Mouse (Mus musculus): ENCODE data around the gene Scg3. TPM values are rescaled to one million over a fixed set of nuclear protein-coding genes. Genes with fewer than 3 reads are reported as not detected.
A peak's percentile ranks its signal among the peaks of the same experiment; 100 is the strongest.

Scg3 gene
- polyA plus RNA-seq, 1 experiment from 2014 or later = 8.5 TPM

DNA sequence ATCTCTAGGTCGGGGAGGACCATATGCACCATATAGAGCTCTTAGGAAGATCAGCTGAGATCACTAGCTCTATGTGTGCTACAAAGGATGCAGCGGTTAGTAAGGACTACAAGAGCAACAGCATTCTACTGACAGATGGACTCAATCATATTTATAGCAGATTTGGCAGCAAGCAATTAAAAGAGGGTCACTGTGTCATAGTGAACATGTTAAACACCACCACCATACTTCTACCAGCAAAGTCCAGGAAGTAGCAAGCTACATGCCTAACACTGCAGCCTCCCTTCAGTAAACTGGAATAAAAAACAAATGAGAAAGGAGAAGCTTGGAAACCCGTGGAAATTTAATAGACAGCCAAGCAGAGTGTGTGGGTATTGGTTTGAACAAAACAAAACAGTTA is 67.3 kb downstream of the Scg3 start:
- no peak overlapping the region for H3K4me3 ChIP-seq (ENCODE audit: low read length)
- H3K4me2 ChIP-seq (ENCODE audit: low read depth, low read length) = no peak overlapping the region
- H3K27me3 ChIP-seq (replicated peaks; ENCODE audit: control insufficient read depth, insufficient read depth, low read length) = no peaks in the 10 kb centered on the region
- WGBS = 66% methylated on average over 3 of the region's 3 CpGs
- no peaks in the 10 kb centered on the region for H3K36me3 ChIP-seq (ENCODE audit: control insufficient read depth, insufficient read depth, low read length)
- H3K4me1 ChIP-seq (ENCODE audit: control insufficient read depth, insufficient read depth, low read length) = no peaks in the 10 kb centered on the region
- no peak for ATAC-seq
- H3K9ac ChIP-seq (ENCODE audit: low read depth, low read length) = no peak overlapping the region
- H3K27ac ChIP-seq (ENCODE audit: low read length) = no peak overlapping the region
- H3K9me3 ChIP-seq (ENCODE audit: control insufficient read depth, low read length) = peaks cover 3% of the 10 kb centered on the region; the same call in 1 of the 2 replicates

- Histone ChIP-seq H3K36me3 (ENCODE audit: control insufficient read depth, insufficient read depth, low read length) (no peaks in the 10 kb centered on the region), H3K9me3 (ENCODE audit: control insufficient read depth, low read length) (no peaks in the 10 kb centered on the region), H3K4me3 (ENCODE audit: low read length) (peak within 1 kb of the TSS; percentile 74), H3K9ac (ENCODE audit: low read depth, low read length) (peak within 1 kb of the TSS; percentile 60), H3K4me1 (ENCODE audit: control insufficient read depth, insufficient read depth, low read length) (peaks cover 5% of the 10 kb centered on the region; the same call in 1 of the 2 replicates), H3K4me2 (ENCODE audit: low read depth, low read length) (peak within 1 kb of the TSS; percentile 97), H3K27ac (ENCODE audit: low read length) (no peak within 1 kb of the TSS), H3K27me3 (replicated peaks; ENCODE audit: control insufficient read depth, insufficient read depth, low read length) (peaks cover 7% of the 10 kb centered on the region; the same call in 1 of the 2 replicates)
- WGBS = under 1% methylated on average over 73 of the region's 74 CpGs
- peak; percentile 95 for ATAC-seq
Measured at GRCm38 (mm10) chr9:75610571-75611493, 73.0 kb downstream of the Scg3 start, which contains the start of gene Tmod2. Gene Tmod2, minus strand, starts transcription at chr9:75611325.

- H3K27ac ChIP-seq (ENCODE audit: low read length) = no peak overlapping the region
- ATAC-seq = no peak
- H3K9me3 ChIP-seq (ENCODE audit: control insufficient read depth, low read length) = no peaks in the 10 kb centered on the region
- H3K36me3 ChIP-seq (ENCODE audit: control insufficient read depth, insufficient read depth, low read length) = no peaks in the 10 kb centered on the region
- peaks cover 5% of the 10 kb centered on the region; the same call in 1 of the 2 replicates for H3K4me1 ChIP-seq (ENCODE audit: control insufficient read depth, insufficient read depth, low read length)
- peak overlapping the region; percentile 74 for H3K4me3 ChIP-seq (ENCODE audit: low read length)
- H3K9ac ChIP-seq (ENCODE audit: low read depth, low read length) = no peak overlapping the region
- WGBS = 25% methylated on average over 16 of the region's 16 CpGs
- H3K27me3 ChIP-seq (replicated peaks; ENCODE audit: control insufficient read depth, insufficient read depth, low read length) = peaks cover 7% of the 10 kb centered on the region; the same call in 1 of the 2 replicates
- H3K4me2 ChIP-seq (ENCODE audit: low read depth, low read length) = peak overlapping the region; percentile 97
Measured at GRCm38 (mm10) chr9:75609965-75610364, 73.9 kb downstream of the Scg3 start.

DNA sequence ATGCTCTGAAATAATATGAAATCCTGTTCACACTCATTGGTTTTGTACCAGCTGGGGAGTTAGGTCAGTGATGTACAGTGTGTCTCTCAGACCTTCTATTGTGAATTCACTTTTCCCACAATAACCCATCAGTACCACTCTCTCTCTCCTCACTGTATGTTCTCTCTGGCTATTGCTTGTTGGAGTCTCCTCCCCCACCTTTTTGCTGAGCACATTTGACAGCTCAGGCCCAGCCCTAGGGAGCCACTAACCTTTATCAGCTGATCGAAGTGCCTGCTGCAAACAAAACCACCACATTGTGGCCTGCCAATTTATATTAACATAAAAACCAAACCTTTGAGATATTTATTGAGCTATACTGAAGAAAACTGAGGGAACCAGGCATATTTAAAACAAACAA is 74.4 kb downstream of the Scg3 start:
- no peak for ATAC-seq
- Histone ChIP-seq H3K36me3 (ENCODE audit: control insufficient read depth, insufficient read depth, low read length) (no peaks in the 10 kb centered on the region), H3K4me2 (ENCODE audit: low read depth, low read length) (no peak overlapping the region), H3K4me3 (ENCODE audit: low read length) (no peak overlapping the region), H3K27ac (ENCODE audit: low read length) (no peak overlapping the region), H3K27me3 (replicated peaks; ENCODE audit: control insufficient read depth, insufficient read depth, low read length) (peaks cover 7% of the 10 kb centered on the region; the same call in 1 of the 2 replicates), H3K9me3 (ENCODE audit: control insufficient read depth, low read length) (no peaks in the 10 kb centered on the region), H3K9ac (ENCODE audit: low read depth, low read length) (no peak overlapping the region), H3K4me1 (ENCODE audit: control insufficient read depth, insufficient read depth, low read length) (peaks cover 5% of the 10 kb centered on the region; the same call in 1 of the 2 replicates)
- 55% methylated on average over 1 of the region's 1 CpGs for WGBS

DNA sequence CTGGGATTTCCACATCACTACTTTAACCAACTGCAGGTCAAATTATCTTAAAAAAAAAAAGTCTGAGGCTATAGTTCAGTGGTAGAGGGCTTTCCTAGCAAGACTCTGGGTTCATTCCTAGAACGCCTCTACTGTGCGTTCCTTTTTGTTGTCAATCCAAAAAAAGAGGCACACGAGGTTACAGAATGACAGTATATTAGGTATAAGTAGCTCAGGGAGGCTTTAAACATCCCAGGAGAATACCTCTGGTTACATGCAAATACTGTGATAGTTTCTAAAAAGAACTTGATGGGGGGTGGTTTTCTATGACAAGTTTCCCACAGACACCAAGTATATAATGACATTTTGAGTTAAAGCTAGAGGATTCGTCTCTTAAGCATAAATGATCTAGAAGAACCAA is 76.4 kb downstream of the Scg3 start:
- no peak overlapping the region for H3K4me3 ChIP-seq (ENCODE audit: low read length)
- H3K4me1 ChIP-seq (ENCODE audit: control insufficient read depth, insufficient read depth, low read length) = peaks cover 5% of the 10 kb centered on the region; the same call in 1 of the 2 replicates
- H3K27ac ChIP-seq (ENCODE audit: low read length) = no peak overlapping the region
- no peak overlapping the region for H3K4me2 ChIP-seq (ENCODE audit: low read depth, low read length)
- H3K9me3 ChIP-seq (ENCODE audit: control insufficient read depth, low read length) = no peaks in the 10 kb centered on the region
- no peak for ATAC-seq
- H3K9ac ChIP-seq (ENCODE audit: low read depth, low read length) = no peak overlapping the region
- 86% methylated on average over 4 of the region's 4 CpGs for WGBS
- no peaks in the 10 kb centered on the region for H3K36me3 ChIP-seq (ENCODE audit: control insufficient read depth, insufficient read depth, low read length)
- peaks cover 7% of the 10 kb centered on the region; the same call in 1 of the 2 replicates for H3K27me3 ChIP-seq (replicated peaks; ENCODE audit: control insufficient read depth, insufficient read depth, low read length)

DNA sequence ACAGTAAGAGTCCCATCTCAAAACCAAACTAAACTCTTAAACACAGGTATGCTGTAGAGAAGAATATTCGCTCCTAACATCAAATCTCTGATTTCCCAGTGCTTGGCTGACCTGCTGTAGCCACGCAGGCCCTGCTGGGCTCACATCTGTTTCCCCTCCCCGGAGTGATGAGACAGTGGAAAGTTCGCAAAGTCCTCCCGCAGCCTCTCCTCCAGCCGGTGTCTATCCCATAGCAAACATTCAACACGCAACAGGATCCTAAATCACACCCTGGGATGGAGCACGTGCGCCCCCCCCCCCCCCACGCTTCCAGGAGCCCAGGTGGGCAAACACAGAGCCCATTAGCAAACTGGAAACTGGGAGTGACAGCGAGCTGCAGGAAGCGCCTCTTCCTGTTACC is 82.3 kb downstream of the Scg3 start:
- H3K4me1 ChIP-seq (ENCODE audit: control insufficient read depth, insufficient read depth, low read length) = 0 out of 2 replicates have a peak, but pooled peaks cover 4% of the 10 kb centered on the region
- 18% methylated on average over 12 of the region's 12 CpGs for WGBS

DNA sequence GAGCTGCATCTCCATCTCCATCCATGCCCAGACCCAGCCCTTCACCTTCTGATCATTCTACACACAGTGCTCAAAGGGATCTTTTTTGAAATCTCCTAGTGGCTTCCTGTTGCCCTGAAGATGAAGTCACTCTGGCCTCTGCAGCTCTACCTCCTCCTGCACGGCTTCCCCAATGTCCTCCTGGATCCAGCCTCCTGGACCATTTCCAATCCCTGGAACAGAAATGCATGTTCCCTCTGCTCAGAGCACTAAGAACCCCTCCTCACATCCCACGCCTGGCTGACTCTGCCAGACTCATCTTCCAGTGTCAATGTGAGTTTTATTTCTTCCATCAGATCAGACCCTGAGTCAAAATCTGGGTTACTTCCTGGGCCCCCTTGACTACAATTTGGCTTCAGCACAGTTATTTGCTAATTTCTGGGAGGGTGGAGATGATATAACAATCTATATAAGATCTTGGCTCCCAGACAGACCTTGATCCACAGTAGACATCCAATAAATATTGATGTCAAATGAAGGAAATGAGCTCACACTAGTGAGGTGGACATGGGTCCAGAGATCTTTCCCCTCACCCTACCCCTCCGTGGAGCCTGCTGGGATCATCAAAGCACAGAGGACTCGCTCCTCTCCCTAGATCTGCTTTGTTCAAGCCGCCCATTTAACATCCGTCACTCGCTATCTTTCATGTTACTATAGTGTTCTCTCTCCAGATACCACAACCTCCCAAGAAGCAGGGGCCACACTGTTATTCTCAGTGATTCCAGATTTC is 83.5 kb downstream of the Scg3 start:
- Histone ChIP-seq H3K4me1 (ENCODE audit: control insufficient read depth, insufficient read depth, low read length) (0 out of 2 replicates have a peak, but pooled peaks cover 4% of the 10 kb centered on the region), H3K36me3 (ENCODE audit: control insufficient read depth, insufficient read depth, low read length) (no peaks in the 10 kb centered on the region), H3K4me2 (ENCODE audit: low read depth, low read length) (no peak overlapping the region), H3K27me3 (replicated peaks; ENCODE audit: control insufficient read depth, insufficient read depth, low read length) (no peaks in the 10 kb centered on the region), H3K9me3 (ENCODE audit: control insufficient read depth, low read length) (no peaks in the 10 kb centered on the region), H3K9ac (ENCODE audit: low read depth, low read length) (no peak overlapping the region), H3K27ac (ENCODE audit: low read length) (no peak overlapping the region), H3K4me3 (ENCODE audit: low read length) (no peak overlapping the region)
- WGBS = 68% methylated on average over 7 of the region's 7 CpGs
- ATAC-seq = 0 out of 2 replicates have a peak, but pooled peaks have one; percentile 21

More for the DNA sequence above, 82.3 kb downstream of the Scg3 start:
- Histone ChIP-seq H3K27me3 (replicated peaks; ENCODE audit: control insufficient read depth, insufficient read depth, low read length) (no peaks in the 10 kb centered on the region), H3K9me3 (ENCODE audit: control insufficient read depth, low read length) (no peaks in the 10 kb centered on the region), H3K9ac (ENCODE audit: low read depth, low read length) (no peak overlapping the region), H3K27ac (ENCODE audit: low read length) (no peak overlapping the region), H3K4me2 (ENCODE audit: low read depth, low read length) (peak overlapping the region; percentile 30), H3K36me3 (ENCODE audit: control insufficient read depth, insufficient read depth, low read length) (no peaks in the 10 kb centered on the region), H3K4me3 (ENCODE audit: low read length) (no peak overlapping the region)
- ATAC-seq = no peak

GRCm38 (mm10) chr9:75599191-75599841 is 84.5 kb downstream of the Scg3 start:
- no peak overlapping the region for H3K4me2 ChIP-seq (ENCODE audit: low read depth, low read length)
- no peaks in the 10 kb centered on the region for H3K36me3 ChIP-seq (ENCODE audit: control insufficient read depth, insufficient read depth, low read length)
- no peak overlapping the region for H3K4me3 ChIP-seq (ENCODE audit: low read length)
- no peak overlapping the region for H3K27ac ChIP-seq (ENCODE audit: low read length)
- WGBS = 42% methylated on average over 5 of the region's 5 CpGs
- H3K4me1 ChIP-seq (ENCODE audit: control insufficient read depth, insufficient read depth, low read length) = 0 out of 2 replicates have a peak, but pooled peaks cover 4% of the 10 kb centered on the region
- H3K9ac ChIP-seq (ENCODE audit: low read depth, low read length) = no peak overlapping the region
- H3K9me3 ChIP-seq (ENCODE audit: control insufficient read depth, low read length) = no peaks in the 10 kb centered on the region
- no peaks in the 10 kb centered on the region for H3K27me3 ChIP-seq (replicated peaks; ENCODE audit: control insufficient read depth, insufficient read depth, low read length)
- ATAC-seq = peak; percentile 52

Measured in intestine, embryonic 16.5 days (tissue).